Mouse (Mus musculus) forebrain, embryonic 15.5 days (tissue): ENCODE results near the gene Myod1. TPM values are rescaled to one million over a fixed set of nuclear protein-coding genes. Genes with fewer than 3 reads are reported as not detected.

Experiments used
- ATAC-seq: fragments of 200-750 bp; cut with Nextera tagmentation; replicated peaks from 2 replicates; pipeline ENCODE4 v1.8.0; 2017; ENCODE audit warnings: mild to moderate bottlenecking, moderate TSS enrichment, moderate library complexity
- H3K27ac ChIP-seq: fragments of 300-500 bp; sonication (generic); replicated peaks from 2 replicates; pipeline ENCODE4 v1.5.1; 2015; ENCODE audit warnings: mild to moderate bottlenecking, inconsistent platforms
- H3K27me3 ChIP-seq: fragments of 300-500 bp; sonication (generic); 2 replicates; pipeline ENCODE4 v1.6.1; 2015; ENCODE audit warnings: inconsistent platforms
- H3K36me3 ChIP-seq: fragments of 300-500 bp; sonication (generic); 2 replicates; pipeline ENCODE4 v1.6.1; 2015; ENCODE audit warnings: mild to moderate bottlenecking, inconsistent platforms
- H3K4me1 ChIP-seq: fragments of 300-500 bp; sonication (generic); 2 replicates; pipeline ENCODE4 v1.6.1; 2015; ENCODE audit warnings: inconsistent platforms
- H3K4me2 ChIP-seq: fragments of 300-500 bp; sonication (generic); replicated peaks from 2 replicates; pipeline ENCODE4 v1.6.1; 2015; ENCODE audit warnings: mild to moderate bottlenecking, inconsistent platforms
- H3K4me3 ChIP-seq: fragments of 300-500 bp; sonication (generic); 2 replicates; pipeline ENCODE4 v1.5.1; 2015; ENCODE audit warnings: mild to moderate bottlenecking, inconsistent platforms
- H3K9ac ChIP-seq: fragments of 300-500 bp; sonication (generic); replicated peaks from 2 replicates; pipeline ENCODE4 v1.6.1; 2015; ENCODE audit warnings: mild to moderate bottlenecking, inconsistent platforms
- H3K9me3 ChIP-seq: fragments of 300-500 bp; sonication (generic); 2 replicates; pipeline ENCODE4 v1.6.1; 2016; ENCODE audit warnings: inconsistent platforms
- WGBS: fragments of 180-500 bp; shearing (Covaris S2); methylation state at CpG from one replicate; pipeline ENCODE4 v1.1.7; 2015; ENCODE audit warnings: mixed read lengths; 5-methylcytosine and 5-hydroxymethylcytosine counted together
- polyA plus RNA-seq: library from polyadenylated mRNA; unstranded; fragments of >200 nt; fragmentation: Nextera tagmentation; extraction: Ambion mirVana; gene quantifications from 2 replicates; pipeline ENCODE4 v1.2.1, GENCODE M21; 2015

The Myod1 gene
- polyA plus RNA-seq, 1 experiment from 2014 or later = 0.09 TPM

GRCm38 (mm10) chr7:46393718-46394511 is 17.6 kb downstream of the Myod1 start:
- H3K9ac ChIP-seq = no peak overlapping the region
- H3K27me3 ChIP-seq = peaks cover 32% of the 10 kb centered on the region
- no peak for ATAC-seq
- H3K4me2 ChIP-seq = no peak overlapping the region
- peaks cover 27% of the 10 kb centered on the region for H3K4me1 ChIP-seq
- no peak overlapping the region for H3K27ac ChIP-seq
- no peaks in the 10 kb centered on the region for H3K9me3 ChIP-seq
- no peaks in the 10 kb centered on the region for H3K36me3 ChIP-seq
- WGBS = 48% methylated on average over 12 of the region's 12 CpGs
- H3K4me3 ChIP-seq = no peak overlapping the region

- no peak overlapping the region for H3K4me2 ChIP-seq
- no peaks in the 10 kb centered on the region for H3K9me3 ChIP-seq
- no peaks in the 10 kb centered on the region for H3K36me3 ChIP-seq
- no peak overlapping the region for H3K27ac ChIP-seq
- no peak overlapping the region for H3K4me3 ChIP-seq
- WGBS = 78% methylated on average over 4 of the region's 4 CpGs
- ATAC-seq = no peak
- H3K9ac ChIP-seq = no peak overlapping the region
- H3K27me3 ChIP-seq = peaks cover 32% of the 10 kb centered on the region
- H3K4me1 ChIP-seq = peaks cover 38% of the 10 kb centered on the region
Observed at GRCm38 (mm10) chr7:46394933-46395332, 18.7 kb downstream of the Myod1 start.

- Histone ChIP-seq H3K4me2 (peak overlapping the region; percentile 73; the same call in 1 of the 2 replicates), H3K9me3 (no peaks in the 10 kb centered on the region), H3K27me3 (peaks cover 32% of the 10 kb centered on the region), H3K4me3 (peak overlapping the region; percentile 90), H3K36me3 (no peaks in the 10 kb centered on the region), H3K9ac (no peak overlapping the region), H3K4me1 (peaks cover 44% of the 10 kb centered on the region), H3K27ac (no peak overlapping the region)
- ATAC-seq = no peak
- 44% methylated on average over 6 of the region's 6 CpGs for WGBS
Observed at GRCm38 (mm10) chr7:46395571-46395970, 19.3 kb downstream of the Myod1 start.

- Histone ChIP-seq H3K9me3 (no peaks in the 10 kb centered on the region), H3K4me1 (peaks cover 49% of the 10 kb centered on the region), H3K9ac (peak within 1 kb of the TSS; percentile 89), H3K27me3 (peaks cover 32% of the 10 kb centered on the region), H3K36me3 (no peaks in the 10 kb centered on the region), H3K4me3 (peak within 1 kb of the TSS; percentile 90), H3K27ac (peak within 1 kb of the TSS; percentile 83), H3K4me2 (peak within 1 kb of the TSS; percentile 73)
- WGBS = 0% methylated on average over 65 of the region's 93 CpGs
- ATAC-seq = peak; percentile 70
Observed at GRCm38 (mm10) chr7:46396231-46396927, 20.1 kb downstream of the Myod1 start, which contains the start of gene Kcnc1. TSS of gene Kcnc1 (plus strand) at chr7:46396497.

- Histone ChIP-seq H3K4me3 (peak overlapping the region; percentile 90), H3K4me1 (peaks cover 54% of the 10 kb centered on the region), H3K4me2 (peak overlapping the region; percentile 73), H3K27me3 (peaks cover 32% of the 10 kb centered on the region), H3K9ac (peak overlapping the region; percentile 89), H3K36me3 (no peaks in the 10 kb centered on the region), H3K27ac (peak overlapping the region; percentile 83), H3K9me3 (no peaks in the 10 kb centered on the region)
- WGBS = 2% methylated on average over 56 of the region's 64 CpGs
- peak; percentile 74 for ATAC-seq
Observed at GRCm38 (mm10) chr7:46396928-46397731, 20.9 kb downstream of the Myod1 start.

- Histone ChIP-seq H3K4me3 (peak overlapping the region; percentile 90), H3K4me1 (peaks cover 54% of the 10 kb centered on the region), H3K9ac (peak overlapping the region; percentile 89), H3K4me2 (peak overlapping the region; percentile 73), H3K27me3 (peaks cover 32% of the 10 kb centered on the region), H3K9me3 (no peaks in the 10 kb centered on the region), H3K36me3 (no peaks in the 10 kb centered on the region), H3K27ac (no peak overlapping the region; the same call in 1 of the 2 replicates)
- no peak for ATAC-seq
- 11% methylated on average over 70 of the region's 70 CpGs for WGBS
Observed at GRCm38 (mm10) chr7:46397732-46398333, 21.6 kb downstream of the Myod1 start.

GRCm38 (mm10) chr7:46398612-46399011 is 22.3 kb downstream of the Myod1 start:
- 74% methylated on average over 4 of the region's 4 CpGs for WGBS

GRCm38 (mm10) chr7:46399676-46400075 is 23.4 kb downstream of the Myod1 start:
- WGBS = 93% methylated on average over 1 of the region's 1 CpGs
- Histone ChIP-seq H3K36me3 (no peaks in the 10 kb centered on the region), H3K9ac (no peak overlapping the region), H3K27me3 (peaks cover 18% of the 10 kb centered on the region), H3K9me3 (no peaks in the 10 kb centered on the region), H3K4me1 (peaks cover 50% of the 10 kb centered on the region), H3K4me2 (peak overlapping the region; percentile 73), H3K4me3 (peak overlapping the region; percentile 28), H3K27ac (no peak overlapping the region)
- ATAC-seq = no peak

More at GRCm38 (mm10) chr7:46398612-46399011, 22.3 kb downstream of the Myod1 start:
- no peaks in the 10 kb centered on the region for H3K9me3 ChIP-seq
- H3K4me3 ChIP-seq = peak overlapping the region; percentile 90
- H3K9ac ChIP-seq = 0 out of 2 replicates have a peak overlapping the region, but pooled peaks have one; percentile 89
- H3K36me3 ChIP-seq = no peaks in the 10 kb centered on the region
- no peak overlapping the region for H3K27ac ChIP-seq
- no peak for ATAC-seq
- peak overlapping the region; percentile 73 for H3K4me2 ChIP-seq
- H3K4me1 ChIP-seq = peaks cover 50% of the 10 kb centered on the region
- peaks cover 29% of the 10 kb centered on the region for H3K27me3 ChIP-seq

GRCm38 (mm10) chr7:46400346-46400745 is 24.1 kb downstream of the Myod1 start:
- Histone ChIP-seq H3K4me2 (peak overlapping the region; percentile 73), H3K36me3 (no peaks in the 10 kb centered on the region), H3K4me3 (peak overlapping the region; percentile 28), H3K27me3 (peaks cover 12% of the 10 kb centered on the region), H3K9me3 (no peaks in the 10 kb centered on the region), H3K9ac (peak overlapping the region; percentile 34), H3K4me1 (peaks cover 50% of the 10 kb centered on the region), H3K27ac (no peak overlapping the region)
- ATAC-seq = no peak
- WGBS = 37% methylated on average over 8 of the region's 8 CpGs

GRCm38 (mm10) chr7:46401371-46402180 is 25.3 kb downstream of the Myod1 start:
- Histone ChIP-seq H3K4me2 (no peak overlapping the region; the same call in 1 of the 2 replicates), H3K9me3 (no peaks in the 10 kb centered on the region), H3K36me3 (no peaks in the 10 kb centered on the region), H3K4me1 (peaks cover 43% of the 10 kb centered on the region), H3K9ac (no peak overlapping the region), H3K27me3 (0 out of 2 replicates have a peak, but pooled peaks cover 7% of the 10 kb centered on the region), H3K4me3 (no peak overlapping the region), H3K27ac (no peak overlapping the region)
- no peak for ATAC-seq
- 81% methylated on average over 3 of the region's 3 CpGs for WGBS
